Mouse (Mus musculus): ENCODE data around the gene Ctdspl. TPM values are rescaled to one million over a fixed set of nuclear protein-coding genes. Genes with fewer than 3 reads are reported as not detected.

The Ctdspl gene
- polyA plus RNA-seq, 1 experiment from 2014 or later = 3.7 TPM

DNA sequence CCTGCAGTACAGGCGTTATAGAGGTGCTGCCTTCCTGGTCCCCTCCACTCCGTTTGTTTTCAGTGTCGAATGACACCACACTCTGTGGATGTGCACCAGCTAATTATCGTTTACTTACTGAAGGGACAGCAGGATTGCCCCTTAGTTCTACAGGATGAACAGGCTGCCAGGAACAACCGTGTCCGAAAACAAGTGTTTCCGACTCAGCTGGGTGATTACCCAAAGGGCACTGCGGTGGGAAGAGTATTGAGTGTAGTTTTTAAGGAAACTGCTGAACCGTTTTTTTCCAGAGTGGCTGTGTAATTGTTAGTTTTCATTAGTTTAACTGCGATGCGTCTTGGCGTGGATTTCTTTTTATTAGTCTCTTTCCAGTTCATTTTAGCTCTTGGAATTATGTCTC is 9.8 kb downstream of the Ctdspl start:
- WGBS (ENCODE audit: insufficient replicate concordance) = 67% methylated on average over 12 of the region's 12 CpGs
- no peak overlapping the region for H3K27ac ChIP-seq (ENCODE audit: low read length)

DNA sequence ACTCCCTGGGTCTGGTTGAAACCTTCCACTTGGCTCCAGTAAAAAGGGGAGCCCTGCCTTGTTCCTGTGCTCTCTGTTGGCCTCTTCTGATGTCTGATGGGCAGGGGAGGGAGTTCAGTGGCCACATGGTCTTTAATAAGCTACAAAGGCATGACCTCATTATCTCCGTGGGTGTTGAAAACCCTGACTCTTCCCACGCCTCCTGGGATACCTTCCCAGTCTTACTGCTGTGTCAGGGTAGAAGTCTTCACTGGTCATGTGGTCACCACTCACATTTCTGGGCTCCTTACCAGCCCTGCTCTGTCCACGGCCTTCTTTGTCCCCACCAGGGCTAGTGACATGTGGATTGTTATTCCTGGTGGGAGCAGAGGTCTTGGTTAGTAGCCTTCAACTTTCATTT is 11.3 kb downstream of the Ctdspl start:
- no peak for ATAC-seq (ENCODE audit: low read depth)
- 65% methylated on average over 3 of the region's 3 CpGs for WGBS (ENCODE audit: insufficient replicate concordance)
- H3K27me3 ChIP-seq (ENCODE audit: control insufficient read depth, insufficient read depth, low read depth, low read length) = no peaks in the 10 kb centered on the region

More for the DNA sequence above, 9.8 kb downstream of the Ctdspl start:
- H3K9me3 ChIP-seq (replicated peaks; ENCODE audit: control insufficient read depth, low read length) = no peaks in the 10 kb centered on the region
- H3K27me3 ChIP-seq (ENCODE audit: control insufficient read depth, insufficient read depth, low read depth, low read length) = no peaks in the 10 kb centered on the region
- ATAC-seq (ENCODE audit: low read depth) = no peak
- no peak overlapping the region for H3K4me3 ChIP-seq (ENCODE audit: low read depth, low read length)
- no peaks in the 10 kb centered on the region; the same call in none of the 2 replicates for H3K4me1 ChIP-seq (ENCODE audit: control insufficient read depth, low read depth, low read length)
- no peak overlapping the region for H3K9ac ChIP-seq (ENCODE audit: low read depth, low read length)
- H3K36me3 ChIP-seq (ENCODE audit: control insufficient read depth, insufficient read depth) = no peaks in the 10 kb centered on the region
- no peak overlapping the region for H3K4me2 ChIP-seq (ENCODE audit: low read depth, low read length)

DNA sequence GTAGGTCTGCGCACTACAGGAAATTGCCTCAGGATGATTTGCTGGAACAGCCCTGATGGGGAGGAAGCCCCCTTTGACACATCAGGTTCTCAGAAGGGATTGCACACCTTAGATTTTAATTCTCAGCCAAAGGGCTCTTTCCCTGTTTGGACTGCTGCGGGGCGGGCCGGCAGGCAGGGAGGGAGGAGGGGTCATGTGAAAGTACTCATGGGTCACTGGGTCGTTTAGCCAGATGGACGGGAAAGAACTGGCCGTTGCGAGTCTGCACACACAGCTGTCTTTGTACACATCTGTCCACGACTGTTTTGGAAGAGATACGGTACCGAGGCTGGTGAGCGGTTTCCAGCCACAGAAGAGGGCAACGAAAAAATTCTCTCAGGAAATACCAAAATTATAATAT is 13.2 kb downstream of the Ctdspl start:
- Histone ChIP-seq H3K9me3 (replicated peaks; ENCODE audit: control insufficient read depth, low read length) (no peaks in the 10 kb centered on the region), H3K4me2 (ENCODE audit: low read depth, low read length) (no peak overlapping the region), H3K27me3 (ENCODE audit: control insufficient read depth, insufficient read depth, low read depth, low read length) (no peaks in the 10 kb centered on the region), H3K27ac (ENCODE audit: low read length) (no peak overlapping the region), H3K36me3 (ENCODE audit: control insufficient read depth, insufficient read depth) (no peaks in the 10 kb centered on the region), H3K4me1 (ENCODE audit: control insufficient read depth, low read depth, low read length) (peaks cover 2% of the 10 kb centered on the region), H3K4me3 (ENCODE audit: low read depth, low read length) (no peak overlapping the region), H3K9ac (ENCODE audit: low read depth, low read length) (no peak overlapping the region)
- ATAC-seq (ENCODE audit: low read depth) = peak; percentile 71
- WGBS (ENCODE audit: insufficient replicate concordance) = 61% methylated on average over 13 of the region's 13 CpGs

More for the DNA sequence above, 11.3 kb downstream of the Ctdspl start:
- H3K9ac ChIP-seq (ENCODE audit: low read depth, low read length) = no peak overlapping the region
- H3K27ac ChIP-seq (ENCODE audit: low read length) = no peak overlapping the region
- H3K4me1 ChIP-seq (ENCODE audit: control insufficient read depth, low read depth, low read length) = no peaks in the 10 kb centered on the region; the same call in none of the 2 replicates
- no peaks in the 10 kb centered on the region for H3K9me3 ChIP-seq (replicated peaks; ENCODE audit: control insufficient read depth, low read length)
- H3K36me3 ChIP-seq (ENCODE audit: control insufficient read depth, insufficient read depth) = no peaks in the 10 kb centered on the region
- H3K4me2 ChIP-seq (ENCODE audit: low read depth, low read length) = no peak overlapping the region
- H3K4me3 ChIP-seq (ENCODE audit: low read depth, low read length) = no peak overlapping the region

DNA sequence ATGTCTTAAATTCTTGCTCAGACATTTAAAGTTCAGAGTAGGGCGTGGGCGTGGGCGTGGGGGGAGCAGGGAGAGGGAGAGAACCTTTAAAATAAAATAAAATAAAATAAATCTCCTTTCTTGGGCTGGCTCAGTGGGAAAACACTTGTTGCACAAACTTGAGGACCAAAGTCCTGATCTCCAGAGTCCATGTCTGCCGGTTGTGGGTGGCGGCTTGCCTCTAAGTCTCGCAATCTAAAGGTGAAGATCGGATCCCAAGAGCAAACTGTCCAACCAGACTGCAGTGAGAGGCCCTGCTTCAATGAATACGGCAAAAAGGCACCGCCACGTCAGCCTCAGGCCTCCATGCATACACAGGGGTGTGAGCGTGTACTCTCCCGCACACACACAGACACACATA is 13.6 kb downstream of the Ctdspl start:
- H3K9me3 ChIP-seq (replicated peaks; ENCODE audit: control insufficient read depth, low read length) = no peaks in the 10 kb centered on the region
- ATAC-seq (ENCODE audit: low read depth) = no peak
- no peaks in the 10 kb centered on the region for H3K36me3 ChIP-seq (ENCODE audit: control insufficient read depth, insufficient read depth)
- 77% methylated on average over 12 of the region's 12 CpGs for WGBS (ENCODE audit: insufficient replicate concordance)
- H3K4me3 ChIP-seq (ENCODE audit: low read depth, low read length) = no peak overlapping the region
- H3K4me1 ChIP-seq (ENCODE audit: control insufficient read depth, low read depth, low read length) = peaks cover 2% of the 10 kb centered on the region
- H3K9ac ChIP-seq (ENCODE audit: low read depth, low read length) = no peak overlapping the region
- H3K27ac ChIP-seq (ENCODE audit: low read length) = no peak overlapping the region; the same call in 1 of the 2 replicates
- H3K27me3 ChIP-seq (ENCODE audit: control insufficient read depth, insufficient read depth, low read depth, low read length) = no peaks in the 10 kb centered on the region
- no peak overlapping the region for H3K4me2 ChIP-seq (ENCODE audit: low read depth, low read length)

DNA sequence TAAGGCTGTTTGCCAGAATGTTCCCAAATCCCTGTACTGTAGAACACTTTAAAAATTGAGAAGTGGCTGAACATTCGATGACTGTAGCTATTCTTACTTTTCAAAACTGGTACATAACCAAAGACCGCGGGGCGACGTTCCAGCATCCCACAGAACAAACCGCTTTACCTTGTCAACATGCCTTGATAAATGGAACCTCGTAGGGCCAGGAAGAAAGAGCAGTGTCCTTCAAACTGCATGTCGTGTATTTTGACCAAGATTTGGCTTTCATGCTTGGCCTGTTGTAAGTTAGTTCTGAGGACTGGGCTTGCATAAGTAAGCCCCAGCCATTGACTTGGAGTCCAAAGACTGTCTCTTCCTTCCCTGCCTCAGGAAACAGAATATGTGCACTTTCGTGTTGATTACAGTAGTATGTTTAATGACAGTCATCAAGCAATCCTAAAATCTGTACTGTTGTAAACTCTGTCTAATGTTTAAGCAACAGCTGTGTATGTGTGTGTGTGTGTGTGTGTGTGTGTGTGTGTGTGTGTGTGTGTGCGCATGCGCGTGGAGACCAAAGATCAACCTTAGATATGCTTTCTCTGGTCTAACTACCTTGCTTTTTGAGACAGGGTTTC is 14.4 kb downstream of the Ctdspl start:
- 77% methylated on average over 12 of the region's 12 CpGs for WGBS (ENCODE audit: insufficient replicate concordance)
- no peak for ATAC-seq (ENCODE audit: low read depth)

DNA sequence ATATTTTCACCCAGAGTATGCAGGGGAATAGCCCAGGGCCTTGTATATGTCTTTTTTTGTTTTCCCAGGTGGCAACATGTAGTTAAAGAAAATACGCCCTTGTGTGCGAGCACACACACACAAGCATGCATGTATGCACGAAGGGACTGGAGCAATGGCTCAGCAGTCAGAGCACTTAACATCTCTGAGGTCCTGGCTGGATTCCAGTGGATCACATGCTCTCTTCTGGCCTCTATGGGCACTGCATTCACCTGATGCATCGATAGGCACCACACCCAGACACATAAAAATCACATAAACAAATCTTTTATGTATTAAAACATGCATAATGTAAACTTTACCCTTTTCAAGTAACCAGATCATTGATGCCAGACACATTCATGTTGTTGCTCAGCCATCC is 15.8 kb downstream of the Ctdspl start:
- H3K9ac ChIP-seq (ENCODE audit: low read depth, low read length) = no peak overlapping the region
- WGBS (ENCODE audit: insufficient replicate concordance) = 74% methylated on average over 4 of the region's 4 CpGs
- no peaks in the 10 kb centered on the region for H3K9me3 ChIP-seq (replicated peaks; ENCODE audit: control insufficient read depth, low read length)
- H3K36me3 ChIP-seq (ENCODE audit: control insufficient read depth, insufficient read depth) = no peaks in the 10 kb centered on the region
- H3K4me2 ChIP-seq (ENCODE audit: low read depth, low read length) = no peak overlapping the region
- H3K4me3 ChIP-seq (ENCODE audit: low read depth, low read length) = no peak overlapping the region
- H3K27me3 ChIP-seq (ENCODE audit: control insufficient read depth, insufficient read depth, low read depth, low read length) = no peaks in the 10 kb centered on the region
- no peak overlapping the region for H3K27ac ChIP-seq (ENCODE audit: low read length)
- no peak for ATAC-seq (ENCODE audit: low read depth)
- H3K4me1 ChIP-seq (ENCODE audit: control insufficient read depth, low read depth, low read length) = peaks cover 2% of the 10 kb centered on the region; the same call in 1 of the 2 replicates

More for the DNA sequence above, 14.4 kb downstream of the Ctdspl start:
- H3K36me3 ChIP-seq (ENCODE audit: control insufficient read depth, insufficient read depth) = no peaks in the 10 kb centered on the region
- peaks cover 2% of the 10 kb centered on the region for H3K4me1 ChIP-seq (ENCODE audit: control insufficient read depth, low read depth, low read length)
- no peaks in the 10 kb centered on the region for H3K27me3 ChIP-seq (ENCODE audit: control insufficient read depth, insufficient read depth, low read depth, low read length)
- no peak overlapping the region for H3K4me3 ChIP-seq (ENCODE audit: low read depth, low read length)
- H3K4me2 ChIP-seq (ENCODE audit: low read depth, low read length) = no peak overlapping the region
- H3K9me3 ChIP-seq (replicated peaks; ENCODE audit: control insufficient read depth, low read length) = no peaks in the 10 kb centered on the region
- H3K27ac ChIP-seq (ENCODE audit: low read length) = no peak overlapping the region
- H3K9ac ChIP-seq (ENCODE audit: low read depth, low read length) = no peak overlapping the region

DNA sequence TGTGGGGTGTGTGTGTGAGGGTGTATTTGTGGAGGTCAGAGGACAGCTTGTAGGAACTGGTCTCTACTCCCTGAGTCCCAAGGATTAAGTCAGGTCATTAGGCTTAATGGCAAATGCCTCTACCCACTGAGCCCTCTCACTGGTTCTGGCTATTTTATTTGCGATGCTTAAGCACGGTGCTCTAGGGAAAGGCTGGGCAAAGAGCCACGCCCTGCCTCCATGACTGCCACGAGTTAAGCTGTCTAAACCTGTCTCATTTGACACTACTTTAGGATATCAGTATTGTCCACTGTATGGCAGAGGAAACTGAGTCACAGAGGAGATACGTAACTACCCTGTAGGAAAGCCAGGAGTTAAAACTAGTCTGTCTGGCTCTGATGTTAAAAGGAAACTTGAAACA is 17.7 kb downstream of the Ctdspl start:
- WGBS (ENCODE audit: insufficient replicate concordance) = 24% methylated on average over 5 of the region's 5 CpGs
- ATAC-seq (ENCODE audit: low read depth) = no peak
- Histone ChIP-seq H3K36me3 (ENCODE audit: control insufficient read depth, insufficient read depth) (no peaks in the 10 kb centered on the region), H3K9ac (ENCODE audit: low read depth, low read length) (no peak overlapping the region), H3K4me3 (ENCODE audit: low read depth, low read length) (no peak overlapping the region), H3K27ac (ENCODE audit: low read length) (no peak overlapping the region), H3K4me1 (ENCODE audit: control insufficient read depth, low read depth, low read length) (peaks cover 2% of the 10 kb centered on the region; the same call in 1 of the 2 replicates), H3K4me2 (ENCODE audit: low read depth, low read length) (no peak overlapping the region), H3K27me3 (ENCODE audit: control insufficient read depth, insufficient read depth, low read depth, low read length) (no peaks in the 10 kb centered on the region), H3K9me3 (replicated peaks; ENCODE audit: control insufficient read depth, low read length) (no peaks in the 10 kb centered on the region)

DNA sequence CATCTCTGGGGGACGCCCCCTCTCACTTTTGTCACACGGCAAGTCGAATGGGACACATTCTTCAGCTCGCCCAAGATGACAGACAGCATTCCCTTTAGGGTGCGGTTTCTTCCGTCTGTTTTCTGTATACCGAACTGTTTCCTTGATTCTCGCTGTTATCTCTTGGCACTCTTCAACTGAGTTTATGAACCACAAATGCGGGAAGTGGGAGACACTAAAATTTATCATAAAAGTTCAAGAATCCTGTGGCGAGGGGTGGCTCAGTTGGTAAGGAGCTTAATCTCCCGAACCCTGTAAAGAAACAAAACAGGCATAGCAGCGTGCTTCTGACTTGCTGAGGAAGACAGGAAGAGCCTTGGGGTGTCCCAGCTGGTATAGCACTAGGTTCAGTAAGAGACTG is 18.1 kb downstream of the Ctdspl start:
- WGBS (ENCODE audit: insufficient replicate concordance) = 22% methylated on average over 12 of the region's 12 CpGs
- H3K9me3 ChIP-seq (replicated peaks; ENCODE audit: control insufficient read depth, low read length) = no peaks in the 10 kb centered on the region
- H3K4me2 ChIP-seq (ENCODE audit: low read depth, low read length) = no peak overlapping the region
- no peak overlapping the region for H3K9ac ChIP-seq (ENCODE audit: low read depth, low read length)
- H3K4me3 ChIP-seq (ENCODE audit: low read depth, low read length) = no peak overlapping the region
- H3K36me3 ChIP-seq (ENCODE audit: control insufficient read depth, insufficient read depth) = no peaks in the 10 kb centered on the region
- ATAC-seq (ENCODE audit: low read depth) = no peak
- H3K27ac ChIP-seq (ENCODE audit: low read length) = no peak overlapping the region
- H3K4me1 ChIP-seq (ENCODE audit: control insufficient read depth, low read depth, low read length) = peaks cover 2% of the 10 kb centered on the region; the same call in 1 of the 2 replicates
- no peaks in the 10 kb centered on the region for H3K27me3 ChIP-seq (ENCODE audit: control insufficient read depth, insufficient read depth, low read depth, low read length)

DNA sequence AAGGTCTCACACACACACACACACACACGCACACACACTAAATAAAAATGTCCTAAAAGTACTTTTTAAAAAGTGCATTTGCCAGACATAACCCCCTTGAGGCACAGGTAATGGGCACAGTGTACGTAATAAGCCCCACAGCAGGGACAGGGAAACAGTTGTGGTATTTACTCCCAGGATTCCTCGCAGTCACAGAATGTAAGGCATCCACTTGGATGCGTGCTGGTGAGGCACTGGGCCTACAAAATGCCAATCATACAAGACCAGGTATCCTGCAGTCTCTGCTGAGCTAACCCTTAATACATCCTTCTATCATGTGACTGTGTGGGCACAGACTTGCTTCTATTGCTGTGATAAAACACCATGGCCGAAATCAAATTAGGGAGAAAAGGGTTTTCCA is 22.2 kb downstream of the Ctdspl start:
- Histone ChIP-seq H3K4me3 (ENCODE audit: low read depth, low read length) (no peak overlapping the region), H3K36me3 (ENCODE audit: control insufficient read depth, insufficient read depth) (no peaks in the 10 kb centered on the region), H3K4me2 (ENCODE audit: low read depth, low read length) (no peak overlapping the region), H3K27me3 (ENCODE audit: control insufficient read depth, insufficient read depth, low read depth, low read length) (no peaks in the 10 kb centered on the region), H3K4me1 (ENCODE audit: control insufficient read depth, low read depth, low read length) (peaks cover 5% of the 10 kb centered on the region), H3K9me3 (replicated peaks; ENCODE audit: control insufficient read depth, low read length) (no peaks in the 10 kb centered on the region), H3K9ac (ENCODE audit: low read depth, low read length) (no peak overlapping the region), H3K27ac (ENCODE audit: low read length) (no peak overlapping the region)
- no peak for ATAC-seq (ENCODE audit: low read depth)
- WGBS (ENCODE audit: insufficient replicate concordance) = 71% methylated on average over 5 of the region's 5 CpGs
